Mouse (Mus musculus): ENCODE measurements at regions not wholly inside any gene's neighbourhood (a gene's known extent, or its start where the extent isn't known, plus 50 kb on each side); places are given as distances from the start of the nearest gene placed in this dataset.

GRCm38 (mm10) chr12:118411767-118412430 lies 110.7 kb upstream of the Sp4 start:
- DNase-seq (ENCODE audit: low spot score): no peak

- no peak for DNase-seq (ENCODE audit: low spot score)
Measured at GRCm38 (mm10) chr12:118410917-118411316, 109.7 kb upstream of the Sp4 start.

- DNase-seq (ENCODE audit: low spot score): no peak
Measured at GRCm38 (mm10) chr12:118405135-118405534, 103.9 kb upstream of the Sp4 start.

- no peak for DNase-seq (ENCODE audit: low spot score)
Measured at GRCm38 (mm10) chr12:118404171-118404570, 102.9 kb upstream of the Sp4 start.

GRCm38 (mm10) chr12:118403519-118404087 lies 102.4 kb upstream of the Sp4 start:
- DNase-seq (ENCODE audit: low spot score): no peak

GRCm38 (mm10) chr12:118401377-118401776 lies 100.1 kb upstream of the Sp4 start:
- no peak for DNase-seq (ENCODE audit: low spot score)

GRCm38 (mm10) chr12:118391654-118392053 lies 90.4 kb upstream of the Sp4 start:
- no peak for DNase-seq (ENCODE audit: low spot score)

GRCm38 (mm10) chr12:118381013-118381412 lies 79.8 kb upstream of the Sp4 start:
- no peak for DNase-seq (ENCODE audit: low spot score)

GRCm38 (mm10) chr12:118377898-118378297 lies 76.7 kb upstream of the Sp4 start:
- no peak for DNase-seq (ENCODE audit: low spot score)

GRCm38 (mm10) chr12:118376521-118377493 lies 75.6 kb upstream of the Sp4 start:
- no peak for DNase-seq (ENCODE audit: low spot score)

GRCm38 (mm10) chr12:118373250-118373649 lies 72.0 kb upstream of the Sp4 start:
- DNase-seq (ENCODE audit: low spot score): no peak

- no peak for DNase-seq (ENCODE audit: low spot score)
Measured at GRCm38 (mm10) chr12:118371905-118372304, 70.7 kb upstream of the Sp4 start.

- DNase-seq (ENCODE audit: low spot score): no peak
Measured at GRCm38 (mm10) chr12:118367307-118368076, 66.3 kb upstream of the Sp4 start.

GRCm38 (mm10) chr12:118352866-118353265 lies 51.6 kb upstream of the Sp4 start:
- DNase-seq (ENCODE audit: low spot score): no peak

- no peak for DNase-seq (ENCODE audit: low spot score)
Measured at GRCm38 (mm10) chr12:118351421-118351820, 50.2 kb upstream of the Sp4 start.
